Mouse (Mus musculus): ENCODE measurements at regions not wholly inside any gene's neighbourhood (a gene's known extent, or its start where the extent isn't known, plus 50 kb on each side); places are given as distances from the start of the nearest gene placed in this dataset.

- TF ChIP-seq GATA1 (IDR thresholded peaks at IDR 0.05; ENCODE audit: low read depth, low read length) (no peak), MYC (IDR thresholded peaks at IDR 0.05; ENCODE audit: low read depth, low read length) (no peak), MAFK (IDR thresholded peaks at IDR 0.05; ENCODE audit: borderline replicate concordance, low read depth, low read length) (no peak), UBTF (IDR thresholded peaks at IDR 0.05; ENCODE audit: borderline replicate concordance, insufficient read depth, low read depth, low read length) (no peak), TBP (IDR thresholded peaks at IDR 0.05; ENCODE audit: low read depth, low read length) (no peak), MAZ (IDR thresholded peaks at IDR 0.05; ENCODE audit: low read depth, low read length) (no peak), POLR2A (IDR thresholded peaks at IDR 0.05; ENCODE audit: control insufficient read depth in 1 of 2, insufficient read depth in 1 of 2, low read depth in 1 of 2, low read length in 2 of 2, poor library complexity in 1 of 2) (no peak), RAD21 (IDR thresholded peaks at IDR 0.05; ENCODE audit: low read depth, low read length) (no peak), RCOR1 (IDR thresholded peaks at IDR 0.05; ENCODE audit: low read depth, low read length) (no peak), BHLHE40 (IDR thresholded peaks at IDR 0.05; ENCODE audit: borderline replicate concordance, low read depth, low read length) (no peak), ZMIZ1 (IDR thresholded peaks at IDR 0.05; ENCODE audit: low read depth, low read length) (no peak), MYB (IDR thresholded peaks at IDR 0.05; ENCODE audit: low read depth, low read length) (no peak)
These were observed 1057.2 kb downstream of the Gsdmc2 start for GRCm38 (mm10) chr15:62787753-62788152.

DNA sequence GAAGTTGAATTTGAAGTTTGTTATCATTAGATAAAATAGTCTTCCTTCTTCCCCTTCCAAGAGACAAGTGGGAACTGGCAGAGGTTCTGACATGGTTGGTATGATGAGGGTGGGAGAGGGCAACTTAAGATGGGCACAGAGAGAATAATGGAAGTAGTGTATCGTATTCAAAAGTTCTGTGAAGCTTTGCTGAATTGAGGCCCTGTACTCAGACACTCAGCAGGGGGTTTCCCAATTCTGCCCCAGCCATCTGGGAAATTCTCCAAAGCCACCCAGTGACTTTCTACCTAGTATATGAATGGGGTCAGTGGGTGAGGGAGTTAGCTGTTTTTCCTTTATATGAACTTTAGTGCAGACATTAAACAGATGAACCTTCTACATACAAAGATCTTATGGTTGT is 1058.7 kb downstream of the Gsdmc2 start:
- H3K36me3 ChIP-seq (ENCODE audit: control insufficient read depth in 1 of 2, insufficient read depth in 2 of 2, low read length in 2 of 2) = no peaks in the 10 kb centered on the region
- H3K9me3 ChIP-seq (replicated peaks; ENCODE audit: insufficient read depth, low read length) = no peaks in the 10 kb centered on the region
- no peaks in the 10 kb centered on the region for H3K79me2 ChIP-seq (ENCODE audit: control insufficient read depth, insufficient read depth, low read length, poor library complexity)
- H3K4me3 ChIP-seq (ENCODE audit: control insufficient read depth in 1 of 2, insufficient read depth in 1 of 2, low read depth in 2 of 2, low read length in 2 of 2) = no peak overlapping the region
- H3K4me1 ChIP-seq (ENCODE audit: control insufficient read depth in 1 of 2, insufficient read depth in 2 of 2, low read length in 2 of 2) = no peaks in the 10 kb centered on the region
- no peak overlapping the region for H3K27ac ChIP-seq (ENCODE audit: control insufficient read depth, low read depth, low read length)
- no peaks in the 10 kb centered on the region; a peak in 1 of 4 replicates for H3K27me3 ChIP-seq (ENCODE audit: control insufficient read depth in 1 of 2, insufficient read depth in 2 of 2, low read length in 2 of 2)
- DNase-seq (ENCODE audit: low read depth, low spot score) = no peak
- no peak overlapping the region for H3K9ac ChIP-seq (ENCODE audit: control insufficient read depth, low read depth, low read length, poor library complexity, severe bottlenecking)
- TF ChIP-seq MAX (IDR thresholded peaks at IDR 0.05; ENCODE audit: low read length) (no peak), TAL1 (IDR thresholded peaks at IDR 0.05; ENCODE audit: low read length) (no peak), NRF1 (IDR thresholded peaks at IDR 0.05; ENCODE audit: insufficient read depth, low read depth, low read length, poor library complexity, severe bottlenecking) (no peak), MEF2A (IDR thresholded peaks at IDR 0.05; ENCODE audit: extremely low read depth, insufficient replicate concordance, low read depth, low read length, poor library complexity, severe bottlenecking) (no peak), MYB (IDR thresholded peaks at IDR 0.05; ENCODE audit: low read depth, low read length) (no peak), MXI1 (IDR thresholded peaks at IDR 0.05; ENCODE audit: low read depth, low read length) (no peak), GATA1 (IDR thresholded peaks at IDR 0.05; ENCODE audit: low read depth, low read length) (no peak), ETS1 (IDR thresholded peaks at IDR 0.05; ENCODE audit: low read depth, low read length) (no peak), GABPA (IDR thresholded peaks at IDR 0.05; ENCODE audit: low read depth, low read length) (no peak), HCFC1 (IDR thresholded peaks at IDR 0.05; ENCODE audit: low read depth, low read length) (no peak), RAD21 (IDR thresholded peaks at IDR 0.05; ENCODE audit: low read depth, low read length) (no peak), MAZ (IDR thresholded peaks at IDR 0.05; ENCODE audit: low read depth, low read length) (no peak), CTCF (IDR thresholded peaks at IDR 0.05 in 2 of 3, conservative IDR thresholded peaks at IDR 0.05 in 1 of 3; ENCODE audit: control insufficient read depth in 1 of 3, insufficient read depth in 1 of 3, low read depth in 2 of 3, low read length in 3 of 3, poor library complexity in 1 of 3, severe bottlenecking in 1 of 3) (no peak), USF1 (IDR thresholded peaks at IDR 0.05; ENCODE audit: low read depth, low read length) (no peak), CHD1 (IDR thresholded peaks at IDR 0.05; ENCODE audit: low read depth, low read length) (no peak), UBTF (IDR thresholded peaks at IDR 0.05; ENCODE audit: borderline replicate concordance, insufficient read depth, low read depth, low read length) (no peak), TBP (IDR thresholded peaks at IDR 0.05; ENCODE audit: low read depth, low read length) (no peak), TCF12 (IDR thresholded peaks at IDR 0.05; ENCODE audit: low read depth, low read length) (no peak), MYC (IDR thresholded peaks at IDR 0.05; ENCODE audit: low read depth, low read length) (no peak), EP300 (IDR thresholded peaks at IDR 0.05; ENCODE audit: low read depth in 1 of 2, low read length in 2 of 2) (no peak)

More at GRCm38 (mm10) chr15:62787753-62788152, 1057.2 kb downstream of the Gsdmc2 start:
- no peaks in the 10 kb centered on the region for H3K79me2 ChIP-seq (ENCODE audit: control insufficient read depth, insufficient read depth, low read length, poor library complexity)
- H3K4me3 ChIP-seq (ENCODE audit: control insufficient read depth in 1 of 2, insufficient read depth in 1 of 2, low read depth in 2 of 2, low read length in 2 of 2) = no peak overlapping the region
- DNase-seq (ENCODE audit: low read depth, low spot score) = no peak
- H3K9ac ChIP-seq (ENCODE audit: control insufficient read depth, low read depth, low read length, poor library complexity, severe bottlenecking) = no peak overlapping the region
- H3K36me3 ChIP-seq (ENCODE audit: control insufficient read depth in 1 of 2, insufficient read depth in 2 of 2, low read length in 2 of 2) = no peaks in the 10 kb centered on the region
- no peak overlapping the region for H3K27ac ChIP-seq (ENCODE audit: control insufficient read depth, low read depth, low read length)
- H3K4me1 ChIP-seq (ENCODE audit: control insufficient read depth in 1 of 2, insufficient read depth in 2 of 2, low read length in 2 of 2) = no peaks in the 10 kb centered on the region
- H3K27me3 ChIP-seq (ENCODE audit: control insufficient read depth in 1 of 2, insufficient read depth in 2 of 2, low read length in 2 of 2) = no peaks in the 10 kb centered on the region; a peak in 1 of 4 replicates
- no peaks in the 10 kb centered on the region for H3K9me3 ChIP-seq (replicated peaks; ENCODE audit: insufficient read depth, low read length)
